Mouse (Mus musculus) CH12.LX (cell line): Measurements from ENCODE around the gene Crlf1. TPM values are rescaled to one million over a fixed set of nuclear protein-coding genes. Genes with fewer than 3 reads are reported as not detected.

Experiments used
- DNase-seq: peaks from one replicate; pipeline ENCODE4 v3.0.0-alpha.2; 2013; ENCODE audit errors: extremely low read depth
- H3K27ac ChIP-seq: 2 replicates; pipeline ENCODE4 v1.5.1; 2012; ENCODE audit warnings: low read depth, mild to moderate bottlenecking, control low read depth, moderate library complexity; ENCODE audit not compliant: insufficient read depth
- H3K27me3 ChIP-seq: replicated peaks from 2 replicates; pipeline ENCODE3; 2012; ENCODE audit warnings: inconsistent platforms
- H3K36me3 ChIP-seq, 2 experiments: replicated peaks in 1 of 2; 2 replicates each; pipeline versions ENCODE3 to v1.6.1; 2012; ENCODE audit warnings: inconsistent platforms in 1 of 2, low read length in 1 of 2, mild to moderate bottlenecking in 1 of 2, mixed read lengths in 1 of 2, moderate library complexity in 1 of 2; ENCODE audit not compliant: control insufficient read depth in 1 of 2, insufficient read depth in 1 of 2
- H3K4me1 ChIP-seq, 2 experiments: 2 replicates each; pipeline ENCODE4 v1.6.1; 2012; ENCODE audit warnings: inconsistent platforms in 1 of 2, moderate library complexity in 1 of 2; ENCODE audit not compliant: insufficient read depth in 2 of 2, control insufficient read depth in 1 of 2
- H3K4me2 ChIP-seq: 2 replicates; pipeline ENCODE4 v1.6.1; 2012; ENCODE audit warnings: low read depth, mild to moderate bottlenecking, control low read depth; ENCODE audit not compliant: poor library complexity, insufficient read depth, severe bottlenecking
- H3K4me3 ChIP-seq, 3 experiments: fragments of 150-350 bp in 1 of 3; sonication (generic) in 1 of 3; replicated peaks in 1 of 3; 2 replicates each; pipeline versions ENCODE3 to v1.5.1; 2011 to 2012; ENCODE audit warnings: low read depth in 2 of 3, low read length in 2 of 3, mild to moderate bottlenecking in 2 of 3, moderate library complexity in 2 of 3, control low read depth in 1 of 3, improper control_type of control experiment in 1 of 3, inconsistent platforms in 1 of 3, mixed read lengths in 1 of 3; ENCODE audit not compliant: poor library complexity in 1 of 3
- H3K79me2 ChIP-seq: replicated peaks from 2 replicates; pipeline ENCODE4 v1.6.1; 2012; ENCODE audit warnings: mild to moderate bottlenecking, moderate library complexity; ENCODE audit not compliant: control insufficient read depth, poor library complexity, insufficient read depth, severe bottlenecking; ENCODE audit errors: extremely low read depth
- H3K9ac ChIP-seq: 2 replicates; pipeline ENCODE4 v1.6.1; 2012; ENCODE audit warnings: low read depth, mild to moderate bottlenecking, control low read depth, moderate library complexity; ENCODE audit not compliant: insufficient read depth
- H3K9me3 ChIP-seq: replicated peaks from 2 replicates; pipeline ENCODE3; 2012; ENCODE audit warnings: low read length, inconsistent platforms, mixed read lengths
- CHD1 ChIP-seq: IDR thresholded peaks from 2 replicates; pipeline ENCODE4 v1.6.1; 2012; ENCODE audit warnings: low read depth, low read length, improper control_type of control experiment, inconsistent platforms
- CHD2 ChIP-seq: IDR thresholded peaks from 2 replicates; pipeline ENCODE4 v1.6.1; 2011; ENCODE audit warnings: low read length, improper control_type of control experiment
- CTCF ChIP-seq, 2 experiments: IDR thresholded peaks in 1 of 2; conservative IDR thresholded peaks in 1 of 2; 2 replicates each; pipeline ENCODE4 v1.5.1; 2011 to 2012; ENCODE audit warnings: low read depth in 2 of 2, low read length in 2 of 2, improper control_type of control experiment in 1 of 2, inconsistent platforms in 1 of 2, mild to moderate bottlenecking in 1 of 2, moderate library complexity in 1 of 2
- ELF1 ChIP-seq: IDR thresholded peaks from 2 replicates; pipeline ENCODE4 v1.6.1; 2014; ENCODE audit warnings: low read depth, mild to moderate bottlenecking, inconsistent platforms, low read length, improper control_type of control experiment
- ETS1 ChIP-seq: conservative IDR thresholded peaks from 2 replicates; pipeline ENCODE4 v1.6.1; 2012; ENCODE audit warnings: low read depth, mild to moderate bottlenecking, inconsistent platforms, low read length, improper control_type of control experiment, moderate library complexity
- HCFC1 ChIP-seq: IDR thresholded peaks from 2 replicates; pipeline ENCODE4 v1.6.1; 2012; ENCODE audit warnings: low read depth, mild to moderate bottlenecking, inconsistent platforms, low read length, improper control_type of control experiment
- IRF4 ChIP-seq: IDR thresholded peaks from 2 replicates; pipeline ENCODE4 v1.6.1; 2014; ENCODE audit warnings: low read depth, mild to moderate bottlenecking, inconsistent platforms, low read length, improper control_type of control experiment
- JUND ChIP-seq: conservative IDR thresholded peaks from 2 replicates; pipeline ENCODE4 v1.6.1; 2011; ENCODE audit warnings: low read depth, low read length, improper control_type of control experiment
- MAX ChIP-seq: IDR thresholded peaks from 2 replicates; pipeline ENCODE4 v1.6.1; 2011; ENCODE audit warnings: low read length, improper control_type of control experiment
- MAZ ChIP-seq: IDR thresholded peaks from 2 replicates; pipeline ENCODE4 v1.6.1; 2012; ENCODE audit warnings: low read depth, mild to moderate bottlenecking, inconsistent platforms, low read length, improper control_type of control experiment, moderate library complexity
- MEF2A ChIP-seq: IDR thresholded peaks from 2 replicates; pipeline ENCODE4 v1.6.1; 2014; ENCODE audit warnings: low read depth, mild to moderate bottlenecking, inconsistent platforms, low read length, improper control_type of control experiment, borderline replicate concordance
- MXI1 ChIP-seq: IDR thresholded peaks from 2 replicates; pipeline ENCODE4 v1.6.1; 2011; ENCODE audit warnings: mild to moderate bottlenecking, low read depth, low read length, improper control_type of control experiment
- MYC ChIP-seq: IDR thresholded peaks from 2 replicates; pipeline ENCODE4 v1.6.1; 2011; ENCODE audit warnings: low read depth, mild to moderate bottlenecking, improper control_type of control experiment, low read length
- NELFE ChIP-seq: IDR thresholded peaks from 2 replicates; pipeline ENCODE4 v1.6.1; 2011; ENCODE audit warnings: low read depth, low read length, improper control_type of control experiment
- POLR2AphosphoS2 ChIP-seq: IDR thresholded peaks from 2 replicates; pipeline ENCODE4 v1.6.1; 2011; ENCODE audit warnings: low read depth, low read length, improper control_type of control experiment
- RCOR1 ChIP-seq: conservative IDR thresholded peaks from 2 replicates; pipeline ENCODE4 v1.6.1; 2012; ENCODE audit warnings: low read depth, mild to moderate bottlenecking, inconsistent platforms, low read length, improper control_type of control experiment
- ZNF384 ChIP-seq: IDR thresholded peaks from 2 replicates; pipeline ENCODE4 v1.6.1; 2012; ENCODE audit warnings: low read depth, low read length, improper control_type of control experiment, inconsistent platforms
- dilution Hi-C: fragments of 300-500 bp; cut with MboI; formaldehyde crosslinking; loops from 2 replicates; pipeline ENCODE4 v1.14.3; 2020; ENCODE audit warnings: low sequenced_read_pairs; ENCODE audit not compliant: extremely low pct_unique_long_range_greater_than_20kb, extremely low pct_ligation_motif_present
- in situ Hi-C: fragments of 300-500 bp; cut with MboI; formaldehyde crosslinking; loops from 3 replicates; pipeline ENCODE4 v1.14.3; 2019; ENCODE audit warnings: low sequenced_read_pairs, low pct_ligation_motif_present, low pct_unique_long_range_greater_than_20kb, mixed read lengths
- polyA plus RNA-seq: library from polyadenylated mRNA; unstranded; fragments of >175 nt; gene quantifications from 2 replicates; pipeline ENCODE4 v1.2.1, GENCODE M21; 2012; ENCODE audit warnings: low read depth; ENCODE audit not compliant: insufficient read length
- total RNA-seq, 2 experiments: library from RNA; depleted of rRNA; stranded (reverse); fragments of 300-350 nt in 1 of 2; fragments of >200 nt in 1 of 2; gene quantifications; 2 replicates each; pipeline ENCODE4 v1.2.3; 2012 to 2014

Gene Crlf1
- total and polyA plus RNA-seq, 3 experiments, result 0.42 to 1.1 (median 0.44) TPM

- Histone ChIP-seq H3K9ac (no peak overlapping the region), H3K27me3 (no peaks in the 10 kb centered on the region), H3K79me2 (no peaks in the 10 kb centered on the region), H3K27ac (no peak overlapping the region), H3K4me1 (peaks cover 0 to 7% of the 10 kb centered on the region in 2 experiments; a peak in 1 of 4 replicates), H3K9me3 (peaks cover 8% of the 10 kb centered on the region), H3K36me3 (peaks cover 0 to 62% of the 10 kb centered on the region in 2 experiments), H3K4me2 (no peak overlapping the region), H3K4me3 (no peak overlapping the region)
- no peak for TF ChIP-seq RCOR1
- TF ChIP-seq CTCF (conservative IDR thresholded peaks at IDR 0.05 in 1 of 2, IDR thresholded peaks at IDR 0.05 in 1 of 2; ENCODE audit: low read depth in 2 of 2, low read length in 2 of 2), result 0 out of 4 replicates have a peak, but pooled peaks of 1 of the 2 experiments have one; percentile 7
- dilution Hi-C loops (no loop called here), in situ Hi-C loops (no loop called here)
- no peak for DNase-seq
Observed at GRCm38 (mm10) chr8:70459636-70460035, 33.3 kb upstream of the Crlf1 start.

DNA sequence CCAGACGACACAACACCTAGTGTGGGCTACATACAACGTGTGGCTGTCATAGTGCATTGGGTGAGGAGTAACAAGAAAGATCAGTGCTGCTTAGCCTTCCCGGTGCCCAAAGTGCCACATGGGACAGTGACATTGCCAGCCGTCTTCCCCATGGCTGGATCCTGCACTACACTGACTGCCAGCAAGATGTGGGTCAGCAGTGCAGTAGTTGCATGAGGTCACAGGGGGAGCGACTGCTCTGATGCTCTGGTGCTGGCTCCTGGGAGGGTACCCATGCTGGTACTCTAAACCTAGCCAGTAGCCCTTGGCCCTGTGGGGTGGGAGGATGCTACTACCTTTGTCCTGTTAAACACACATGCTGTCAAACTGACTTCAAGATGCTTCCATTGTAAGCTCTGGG, 32.8 kb upstream of the Crlf1 start:
- no peak overlapping the region for H3K27ac ChIP-seq
- no peak overlapping the region for H3K9ac ChIP-seq
- in situ Hi-C loops, result no loop called here
- TF ChIP-seq CHD1 (no peak), IRF4 (no peak), ZNF384 (no peak)
- TF ChIP-seq, all 38 proteins: peak for 0
- H3K79me2 ChIP-seq, result no peaks in the 10 kb centered on the region
- H3K4me1 ChIP-seq, result peaks cover 0 to 7% of the 10 kb centered on the region in 2 experiments; a peak in 1 of 4 replicates
- H3K9me3 ChIP-seq, result peaks cover 8% of the 10 kb centered on the region
- no peak overlapping the region for H3K4me3 ChIP-seq
- dilution Hi-C loops, result no loop called here
- no peaks in the 10 kb centered on the region for H3K27me3 ChIP-seq
- H3K4me2 ChIP-seq, result no peak overlapping the region
- H3K36me3 ChIP-seq, result peaks cover 0 to 68% of the 10 kb centered on the region in 2 experiments
- no peak for DNase-seq

DNA sequence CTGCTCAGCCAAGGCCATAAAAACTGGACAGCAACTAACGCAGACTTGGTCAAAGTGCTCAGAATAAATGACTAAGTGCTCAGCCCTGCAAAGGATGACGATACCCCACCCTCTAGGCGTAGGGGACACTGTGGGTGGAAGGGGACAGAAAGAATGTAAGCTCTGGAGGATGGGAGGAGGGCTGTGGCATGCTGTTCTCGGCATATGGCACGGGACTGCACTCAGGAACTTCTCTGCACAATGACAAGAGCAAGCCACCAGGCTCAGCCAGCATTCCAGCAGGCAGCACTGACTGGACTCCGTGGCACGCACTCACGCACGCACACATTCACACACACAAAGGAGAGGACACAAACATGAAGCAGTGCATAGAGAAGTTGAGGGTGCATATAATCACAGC, 32.4 kb upstream of the Crlf1 start:
- no peak overlapping the region for H3K9ac ChIP-seq
- dilution Hi-C loops (no loop called here), in situ Hi-C loops (no loop called here)
- H3K36me3 ChIP-seq, result peaks cover 0 to 67% of the 10 kb centered on the region in 2 experiments
- H3K79me2 ChIP-seq, result no peaks in the 10 kb centered on the region
- TF ChIP-seq MAZ (no peak), HCFC1 (no peak), ETS1 (no peak), MYC (no peak), MAX (no peak), NELFE (no peak), MEF2A (no peak), POLR2AphosphoS2 (no peak), JUND (no peak), CHD2 (no peak), ELF1 (no peak), IRF4 (no peak), MXI1 (no peak)
- no peaks in the 10 kb centered on the region for H3K27me3 ChIP-seq
- H3K9me3 ChIP-seq, result peaks cover 8% of the 10 kb centered on the region
- H3K4me3 ChIP-seq, result no peak overlapping the region
- no peak overlapping the region for H3K4me2 ChIP-seq
- peaks cover 0 to 7% of the 10 kb centered on the region in 2 experiments; a peak in 1 of 4 replicates for H3K4me1 ChIP-seq
- no peak overlapping the region for H3K27ac ChIP-seq
- DNase-seq, result no peak
